Mouse (Mus musculus) intestine, postnatal 0 days (tissue): ENCODE results near the gene M1ap. TPM values are rescaled to one million over a fixed set of nuclear protein-coding genes. Genes with fewer than 3 reads are reported as not detected.

ENCODE experiments used
- ATAC-seq: fragments of 200-750 bp; cut with Nextera tagmentation; 2 replicates; pipeline ENCODE4 v1.8.0; 2017; ENCODE audit warnings: mild to moderate bottlenecking, moderate TSS enrichment, moderate library complexity
- H3K27ac ChIP-seq: fragments of 300-500 bp; sonication (generic); 2 replicates; pipeline ENCODE4 v1.5.1; 2014; ENCODE audit warnings: mild to moderate bottlenecking, low read depth, low read length, moderate library complexity
- H3K27me3 ChIP-seq: fragments of 300-500 bp; sonication (generic); replicated peaks from 2 replicates; pipeline ENCODE4 v1.6.1; 2014; ENCODE audit warnings: low read length, mixed read lengths; ENCODE audit not compliant: control insufficient read depth, insufficient read depth
- H3K36me3 ChIP-seq: fragments of 300-500 bp; sonication (generic); 2 replicates; pipeline ENCODE4 v1.6.1; 2014; ENCODE audit warnings: mild to moderate bottlenecking, moderate library complexity; ENCODE audit not compliant: control insufficient read depth, insufficient read depth
- H3K4me1 ChIP-seq: fragments of 300-500 bp; sonication (generic); replicated peaks from 2 replicates; pipeline ENCODE4 v1.6.1; 2014; ENCODE audit warnings: antibody characterized with exemption, low read length, mixed read lengths; ENCODE audit not compliant: control insufficient read depth, insufficient read depth
- H3K4me2 ChIP-seq: fragments of 300-500 bp; sonication (generic); replicated peaks from 2 replicates; pipeline ENCODE4 v1.6.1; 2014; ENCODE audit warnings: low read depth, mild to moderate bottlenecking, moderate library complexity
- H3K4me3 ChIP-seq: fragments of 300-500 bp; sonication (generic); 2 replicates; pipeline ENCODE4 v1.5.1; 2014; ENCODE audit warnings: low read depth, low read length
- H3K9ac ChIP-seq: fragments of 300-500 bp; sonication (generic); 2 replicates; pipeline ENCODE4 v1.6.1; 2014; ENCODE audit warnings: mild to moderate bottlenecking, low read depth, low read length
- H3K9me3 ChIP-seq: fragments of 300-500 bp; sonication (generic); 2 replicates; pipeline ENCODE4 v1.6.1; 2016; ENCODE audit warnings: mixed run types; ENCODE audit not compliant: control insufficient read depth
- CTCF ChIP-seq: sonication (generic); IDR thresholded peaks from 2 replicates; pipeline ENCODE4 v1.5.1; 2016; ENCODE audit warnings: low read depth, mild to moderate bottlenecking, control low read depth, antibody characterized with exemption, moderate library complexity
- WGBS: fragments of 180-500 bp; shearing (Covaris S2); extraction: QIAGEN DNeasy Blood & Tissue Kit; methylation state at CpG from one replicate; pipeline ENCODE4 v1.1.7; 2014; 5-methylcytosine and 5-hydroxymethylcytosine counted together
- polyA plus RNA-seq: library from polyadenylated mRNA; unstranded; fragments of >200 nt; fragmentation: Nextera tagmentation; extraction: Ambion mirVana; gene quantifications from 2 replicates; pipeline ENCODE4 v1.2.1, GENCODE M21; 2015

Gene M1ap
- polyA plus RNA-seq, 1 experiment from 2014 or later = 0.16 TPM

DNA sequence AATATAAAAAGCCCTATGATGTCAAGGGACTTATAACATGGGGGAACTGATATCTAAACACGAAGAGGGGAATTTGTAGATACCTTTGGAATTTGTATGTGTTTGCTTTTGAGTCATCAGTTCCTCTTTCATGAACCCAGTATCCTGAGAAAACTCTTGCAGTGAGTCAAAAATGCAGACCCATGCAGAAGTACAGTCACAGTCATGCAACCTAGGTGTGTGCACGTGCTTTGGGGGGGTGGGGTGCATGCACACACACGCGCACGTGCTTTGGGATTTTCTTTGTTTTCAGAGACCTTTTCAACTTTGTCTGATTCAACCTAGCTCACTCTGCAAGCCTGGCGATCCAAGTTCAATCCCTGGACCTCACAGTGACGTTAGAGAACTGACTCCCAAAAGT is 47.7 kb downstream of the M1ap start:
- Histone ChIP-seq H3K36me3 (no peaks in the 10 kb centered on the region), H3K9ac (no peak overlapping the region), H3K27ac (no peak overlapping the region), H3K9me3 (no peaks in the 10 kb centered on the region), H3K4me2 (no peak overlapping the region), H3K4me1 (no peaks in the 10 kb centered on the region), H3K27me3 (no peaks in the 10 kb centered on the region), H3K4me3 (no peak overlapping the region)
- WGBS = 64% methylated on average over 7 of the region's 7 CpGs
- no peak for TF ChIP-seq CTCF
- ATAC-seq = no peak

DNA sequence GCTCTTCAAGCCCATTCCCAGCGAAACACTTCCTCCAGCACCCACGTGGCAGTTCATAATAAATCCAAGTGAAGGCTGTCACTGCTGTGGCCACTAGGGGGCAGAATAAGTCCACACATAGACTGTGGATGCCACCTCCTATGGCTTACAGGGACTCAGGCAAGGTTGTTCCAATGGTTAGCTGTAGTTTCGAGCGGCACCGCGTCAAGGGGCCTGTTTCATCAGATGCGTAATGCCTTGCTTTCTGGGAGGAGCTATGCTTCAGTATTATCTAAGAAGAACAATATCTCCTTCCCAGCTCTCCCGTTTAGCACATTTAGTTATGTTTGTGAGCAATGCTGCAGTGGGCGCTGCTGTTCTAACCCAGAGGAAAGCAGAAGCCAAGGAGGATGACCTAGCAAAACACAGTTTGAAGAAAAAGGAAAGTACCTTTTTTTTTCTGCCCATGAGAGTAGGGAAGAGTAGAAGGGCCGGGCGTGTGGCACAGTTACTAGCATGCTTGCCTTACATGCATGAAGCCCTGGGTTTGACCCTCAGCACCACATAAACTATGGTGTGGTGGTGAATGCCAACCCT is 50.1 kb downstream of the M1ap start:
- peak; percentile 97 for TF ChIP-seq CTCF
- Histone ChIP-seq H3K27ac (no peak overlapping the region), H3K9me3 (no peaks in the 10 kb centered on the region), H3K4me3 (no peak overlapping the region), H3K4me2 (peak overlapping the region; percentile 38), H3K9ac (no peak overlapping the region), H3K27me3 (no peaks in the 10 kb centered on the region), H3K4me1 (no peaks in the 10 kb centered on the region), H3K36me3 (no peaks in the 10 kb centered on the region)
- ATAC-seq = peak; percentile 92
- WGBS = 9% methylated on average over 11 of the region's 11 CpGs

DNA sequence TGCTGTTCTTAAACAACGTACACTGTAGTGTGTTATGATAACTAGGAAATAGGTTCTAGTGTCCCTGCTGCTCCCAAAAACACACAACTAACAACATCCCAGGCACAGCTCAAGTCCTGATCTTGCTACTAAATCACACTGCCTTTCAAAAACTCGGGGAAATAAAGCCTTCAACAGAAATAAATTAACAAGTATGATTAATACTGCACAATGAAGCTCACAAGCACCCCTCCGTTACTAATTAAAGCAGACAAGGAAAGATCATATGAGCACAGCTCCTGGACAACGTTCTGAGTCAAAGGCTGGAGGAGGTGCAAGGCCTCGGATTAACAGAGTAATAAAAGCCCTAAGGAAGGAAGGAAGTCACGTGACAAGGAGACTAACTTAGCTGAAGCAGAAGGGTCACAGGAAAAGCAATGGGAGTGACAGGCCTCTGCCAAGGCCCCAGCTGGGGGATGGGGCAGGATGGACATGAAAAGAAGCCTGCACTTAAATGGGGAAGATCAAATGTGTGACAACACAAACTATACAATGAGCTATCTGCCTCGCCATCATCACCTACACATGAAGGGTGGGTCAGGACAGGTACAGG is 50.9 kb downstream of the M1ap start:
- TF ChIP-seq CTCF = no peak
- Histone ChIP-seq H3K9ac (no peak overlapping the region), H3K36me3 (no peaks in the 10 kb centered on the region), H3K9me3 (no peaks in the 10 kb centered on the region), H3K27ac (no peak overlapping the region; the same call in 1 of the 2 replicates), H3K4me2 (no peak overlapping the region), H3K4me1 (no peaks in the 10 kb centered on the region), H3K27me3 (no peaks in the 10 kb centered on the region), H3K4me3 (no peak overlapping the region)
- WGBS = 35% methylated on average over 7 of the region's 7 CpGs
- ATAC-seq = no peak

DNA sequence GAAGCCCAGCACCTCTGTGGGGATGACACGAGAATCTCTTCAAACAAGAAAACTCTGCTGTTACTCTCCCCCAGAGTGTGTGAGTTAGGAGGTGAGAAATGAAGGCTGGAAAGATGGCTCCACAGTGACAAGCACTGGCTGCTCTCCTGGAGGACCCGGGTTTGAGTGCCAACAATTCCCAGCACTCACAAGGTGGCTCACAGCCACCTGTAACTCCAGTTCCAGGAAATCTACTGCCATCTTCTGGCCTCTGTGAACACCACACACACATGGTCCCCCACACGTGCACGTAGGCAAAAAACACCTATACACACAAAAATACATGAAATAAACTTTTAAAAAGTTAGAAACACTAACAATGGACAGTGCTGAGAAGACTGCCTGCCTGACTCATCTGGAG is 51.6 kb downstream of the M1ap start:
- Histone ChIP-seq H3K4me2 (no peak overlapping the region), H3K4me3 (no peak overlapping the region), H3K9ac (no peak overlapping the region), H3K27ac (no peak overlapping the region), H3K27me3 (no peaks in the 10 kb centered on the region), H3K4me1 (no peaks in the 10 kb centered on the region), H3K36me3 (no peaks in the 10 kb centered on the region), H3K9me3 (no peaks in the 10 kb centered on the region)
- peak; percentile 44 for TF ChIP-seq CTCF
- no peak for ATAC-seq
- 76% methylated on average over 4 of the region's 4 CpGs for WGBS

DNA sequence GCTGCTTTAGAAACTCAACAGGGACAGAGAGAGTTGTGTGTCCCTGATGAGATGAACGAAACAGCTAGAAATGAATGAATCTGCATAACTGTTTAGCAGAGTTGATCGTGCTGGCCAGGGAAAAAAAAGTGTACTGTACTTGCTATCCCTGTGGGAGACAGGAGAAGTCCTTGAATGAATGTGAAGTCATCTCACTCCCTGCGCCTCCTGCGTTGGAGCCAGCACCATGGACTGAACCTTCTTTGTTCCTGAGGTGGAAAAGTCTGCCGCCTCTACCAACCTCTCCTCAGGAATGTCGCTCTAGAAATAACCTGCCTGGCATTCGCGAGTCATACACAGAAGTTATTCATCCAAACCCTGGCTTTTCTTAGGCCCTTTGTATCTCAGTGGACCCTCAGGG is 53.3 kb downstream of the M1ap start:
- Histone ChIP-seq H3K36me3 (no peaks in the 10 kb centered on the region), H3K9ac (no peak overlapping the region), H3K27ac (no peak overlapping the region), H3K4me3 (no peak overlapping the region), H3K4me1 (0 out of 2 replicates have a peak, but pooled peaks cover 2% of the 10 kb centered on the region), H3K4me2 (no peak overlapping the region), H3K27me3 (no peaks in the 10 kb centered on the region), H3K9me3 (no peaks in the 10 kb centered on the region)
- 69% methylated on average over 8 of the region's 8 CpGs for WGBS
- TF ChIP-seq CTCF = no peak
- ATAC-seq = no peak

DNA sequence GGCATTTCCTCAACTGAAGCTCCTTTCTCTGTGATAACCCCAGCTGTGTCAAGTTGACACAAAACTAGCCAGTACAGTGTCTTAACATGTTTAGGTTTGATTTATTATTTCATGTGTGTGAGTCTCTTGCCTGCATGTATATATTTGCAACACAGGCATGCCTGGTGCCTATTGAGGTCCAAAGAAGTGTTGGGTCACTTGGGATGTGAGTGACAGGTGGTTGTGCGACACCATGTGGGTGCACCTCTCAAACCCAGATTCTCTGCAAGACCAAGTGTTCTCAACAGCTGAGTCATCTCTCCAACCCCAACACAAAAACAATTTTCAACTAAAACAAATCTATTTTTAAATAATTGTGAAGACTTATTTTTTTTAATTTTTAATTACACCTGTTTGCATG is 56.4 kb downstream of the M1ap start:
- Histone ChIP-seq H3K4me2 (no peak overlapping the region), H3K9me3 (no peaks in the 10 kb centered on the region), H3K4me1 (0 out of 2 replicates have a peak, but pooled peaks cover 3% of the 10 kb centered on the region), H3K4me3 (no peak overlapping the region), H3K9ac (no peak overlapping the region), H3K27ac (no peak overlapping the region), H3K36me3 (no peaks in the 10 kb centered on the region), H3K27me3 (no peaks in the 10 kb centered on the region)
- WGBS = 88% methylated on average over 1 of the region's 1 CpGs
- no peak for TF ChIP-seq CTCF
- ATAC-seq = no peak
